Mouse (Mus musculus) monocyte, adult 2 months (primary cell): ENCODE results near the gene Hrasls5.

Experiments
- DNase-seq, 2 experiments: peaks; one replicate each; pipeline ENCODE4 v3.0.0; 2022; ENCODE audit warnings: low spot score in 2 of 2, low read depth in 1 of 2

The Hrasls5 gene

DNA sequence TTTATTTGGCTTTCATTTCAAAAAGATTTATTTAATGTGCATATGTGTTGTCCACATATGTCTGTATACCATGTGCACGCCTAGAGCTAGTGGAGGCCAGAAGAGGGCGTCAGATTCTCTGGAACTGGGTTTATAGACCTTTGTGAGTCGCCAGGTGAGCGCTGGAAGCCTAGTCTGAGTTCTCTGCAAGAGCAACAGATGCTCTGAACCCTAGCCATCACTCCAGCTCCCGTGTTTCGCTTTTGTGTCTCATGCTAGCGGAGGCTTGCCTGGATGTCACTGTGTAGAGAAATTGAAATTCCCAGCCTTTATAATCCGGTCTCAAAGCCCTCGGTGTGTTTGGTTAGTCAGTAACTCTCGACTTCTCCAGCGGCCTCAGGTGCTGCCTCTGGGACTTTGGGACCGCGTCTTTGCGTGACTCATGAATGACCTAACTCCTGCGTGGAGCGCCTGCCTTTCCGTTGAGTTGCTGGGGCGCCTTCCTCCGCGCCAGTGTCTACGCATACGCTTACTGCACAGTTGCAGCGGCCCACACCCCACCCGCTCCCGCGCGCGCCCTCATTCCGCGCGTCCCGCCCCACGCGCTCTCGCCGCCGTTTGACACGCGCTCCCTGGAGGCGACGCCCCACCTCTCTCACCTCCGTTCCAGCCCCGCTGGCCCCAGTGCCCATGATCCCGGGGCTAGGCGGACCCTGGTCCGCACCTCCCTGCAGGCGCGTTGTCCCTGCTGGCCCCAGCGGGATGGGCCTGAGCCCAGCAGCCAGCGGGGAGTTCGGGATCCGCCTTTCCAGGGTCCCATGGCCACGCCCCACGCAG lies at the start of gene Hrasls5:
Hrasls5 (plus strand) TSS at position 600 of the 816 bp plus-strand sequence.
- DNase-seq, result no peak

DNA sequence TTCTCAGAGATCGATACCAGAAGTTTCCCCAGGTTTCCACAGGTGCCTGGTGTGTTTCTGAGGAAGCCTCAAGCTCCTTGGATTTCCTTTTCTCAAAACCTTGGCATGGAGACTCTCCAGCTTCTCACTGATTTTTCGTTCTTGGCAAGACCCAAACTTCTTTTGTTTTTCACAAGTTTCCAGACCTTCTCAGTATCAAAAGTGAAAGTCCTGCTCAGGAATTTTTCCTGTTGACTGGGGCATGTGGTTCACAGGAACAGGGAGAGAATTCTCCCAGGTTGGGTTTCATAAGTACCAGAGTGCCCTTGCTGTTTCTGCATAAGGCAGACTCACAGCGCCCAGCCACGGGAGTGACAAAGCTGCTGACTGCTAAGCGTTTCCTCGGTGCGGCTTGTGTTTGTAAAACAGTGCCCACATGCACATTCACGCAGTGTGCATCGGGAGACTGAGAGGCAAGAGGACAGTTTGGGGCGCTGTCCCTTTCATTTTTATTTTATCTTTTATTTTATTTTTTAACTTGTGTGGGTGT lies 49.7 kb upstream of the Hrasls5 start:
- DNase-seq, result no peak

DNA sequence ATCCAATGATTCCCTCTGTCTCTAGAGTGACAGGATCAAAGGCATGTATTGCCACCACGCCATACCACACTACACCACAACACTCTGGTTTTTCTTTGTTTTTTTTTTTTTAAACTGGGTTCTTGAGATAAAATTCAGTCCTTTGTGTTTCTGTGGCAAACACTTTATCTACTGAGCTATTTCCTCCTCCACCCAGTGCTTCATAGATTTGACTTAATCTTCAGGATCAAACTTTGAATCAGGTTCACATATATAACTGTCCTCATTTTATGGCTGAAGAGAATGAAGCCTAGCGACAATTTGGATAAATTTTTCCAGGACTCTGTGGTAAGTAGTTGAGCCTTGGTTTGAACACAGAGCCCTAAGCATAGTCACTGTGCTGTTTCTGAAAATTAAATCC lies 48.7 kb upstream of the Hrasls5 start:
- DNase-seq, result no peak

DNA sequence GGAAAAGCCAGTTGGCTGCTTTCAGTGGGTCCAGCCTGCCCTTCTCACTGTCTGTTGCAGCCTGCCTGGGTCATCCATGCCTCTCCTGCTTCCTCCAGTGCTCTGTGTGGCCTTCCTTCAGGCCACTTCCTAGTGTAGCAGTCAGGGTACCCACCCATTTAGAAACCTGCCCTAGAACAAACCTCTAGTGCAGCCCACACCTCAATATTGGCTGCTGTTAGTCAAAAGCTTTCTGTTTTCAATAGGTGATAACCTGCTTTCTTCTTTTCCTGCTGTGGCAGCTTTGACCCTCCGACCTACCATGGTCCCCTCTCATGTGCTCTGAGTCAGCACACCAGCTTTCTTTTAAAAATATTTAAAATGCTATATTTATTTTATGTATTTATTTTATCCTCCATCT lies 47.9 kb upstream of the Hrasls5 start:
- no peak for DNase-seq

DNA sequence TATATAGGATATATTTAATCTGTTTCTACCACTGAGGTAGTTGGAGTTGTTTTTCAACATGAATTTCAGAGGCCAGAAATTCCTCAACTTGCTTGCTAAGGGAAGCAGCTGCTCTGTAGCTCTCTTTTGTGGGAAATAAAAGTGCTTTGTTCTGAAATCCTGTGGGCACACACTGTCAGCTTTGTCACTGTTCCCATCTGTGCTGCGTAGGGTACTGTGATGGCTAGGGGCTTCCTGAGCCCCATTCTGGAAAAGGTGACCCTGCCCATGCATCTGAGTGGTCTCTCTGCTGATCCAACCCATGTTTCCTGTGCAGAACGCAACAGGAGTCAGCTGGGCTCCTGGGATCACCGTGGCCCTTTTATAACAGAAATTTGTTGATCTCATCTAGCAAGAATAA lies 45.5 kb upstream of the Hrasls5 start:
- no peak for DNase-seq

DNA sequence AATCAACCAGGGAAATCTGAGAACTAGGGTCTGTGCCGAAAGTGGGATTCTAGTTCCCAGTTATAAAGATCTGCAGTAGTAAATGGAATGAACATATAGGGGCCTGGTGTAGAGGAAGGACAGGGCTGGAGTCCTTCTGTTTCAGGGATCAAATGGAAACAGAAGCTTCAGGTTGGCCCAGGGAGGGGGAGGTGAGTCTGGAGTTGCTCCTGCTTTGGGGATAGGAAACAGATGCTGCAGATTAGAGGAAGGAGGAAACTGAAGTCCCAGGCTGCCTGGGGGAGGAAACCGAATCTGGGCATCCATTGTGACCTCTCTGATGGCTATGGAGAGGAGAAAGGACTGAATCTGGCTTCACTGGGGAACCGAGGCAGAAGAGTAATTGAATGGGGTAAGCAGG lies 44.0 kb upstream of the Hrasls5 start:
- DNase-seq, result no peak

DNA sequence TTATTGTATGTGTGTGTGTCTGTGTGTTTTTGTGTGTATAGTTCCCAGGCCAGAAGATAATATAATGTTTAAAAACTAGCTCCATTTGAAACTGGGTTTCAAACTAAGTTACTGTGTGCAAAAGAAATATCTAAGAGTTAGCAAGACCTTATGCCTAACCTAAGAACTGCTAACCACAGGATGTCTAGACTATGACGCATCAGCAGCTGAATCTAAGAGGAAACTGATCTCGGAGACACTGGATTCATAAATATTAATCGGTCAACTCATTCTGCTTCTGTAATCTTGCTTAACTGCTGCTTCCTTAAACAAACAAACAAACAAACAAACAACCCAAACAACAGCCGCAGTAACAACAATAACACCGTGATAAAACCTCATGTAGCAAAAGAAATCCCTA lies 42.7 kb upstream of the Hrasls5 start:
- no peak for DNase-seq

DNA sequence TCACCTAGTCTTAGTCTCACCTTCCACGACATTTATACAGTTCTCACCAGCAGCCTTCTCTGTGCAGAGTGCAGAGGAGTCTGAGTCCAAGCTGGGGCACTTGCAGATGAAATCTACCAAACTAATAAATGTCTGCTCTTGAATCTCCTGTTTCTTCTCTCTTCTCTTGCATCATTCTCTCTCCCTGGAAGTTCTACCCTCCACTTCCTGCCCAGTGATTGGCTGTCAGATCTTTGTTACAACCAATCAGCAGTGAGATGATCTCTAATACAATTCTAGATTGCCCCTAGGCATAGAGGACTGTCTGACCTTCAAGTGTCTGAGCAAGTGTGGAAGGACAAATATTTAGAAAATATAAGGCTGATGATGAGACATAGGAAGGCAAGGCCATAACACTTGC lies 36.2 kb upstream of the Hrasls5 start:
- no peak for DNase-seq

DNA sequence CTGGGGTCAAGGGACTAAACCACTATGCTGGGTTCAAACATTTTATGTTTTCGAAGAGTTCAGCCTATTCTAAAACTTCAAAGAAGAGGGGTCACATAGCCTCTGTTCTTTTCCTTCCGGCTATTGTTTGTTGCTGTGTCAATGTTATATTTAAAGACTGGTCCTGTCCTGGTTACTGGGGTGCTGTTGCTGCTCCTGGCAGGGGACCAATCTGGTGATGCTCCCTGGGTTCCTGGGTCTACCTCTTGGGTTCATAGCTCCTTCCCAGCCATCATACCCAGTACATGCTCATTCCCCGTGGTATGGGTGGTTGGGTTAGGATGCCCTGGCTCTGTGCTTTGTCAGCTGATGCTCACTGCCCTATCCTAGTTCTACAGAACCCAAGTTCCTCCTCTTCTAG lies 34.6 kb upstream of the Hrasls5 start:
- DNase-seq, result no peak

DNA sequence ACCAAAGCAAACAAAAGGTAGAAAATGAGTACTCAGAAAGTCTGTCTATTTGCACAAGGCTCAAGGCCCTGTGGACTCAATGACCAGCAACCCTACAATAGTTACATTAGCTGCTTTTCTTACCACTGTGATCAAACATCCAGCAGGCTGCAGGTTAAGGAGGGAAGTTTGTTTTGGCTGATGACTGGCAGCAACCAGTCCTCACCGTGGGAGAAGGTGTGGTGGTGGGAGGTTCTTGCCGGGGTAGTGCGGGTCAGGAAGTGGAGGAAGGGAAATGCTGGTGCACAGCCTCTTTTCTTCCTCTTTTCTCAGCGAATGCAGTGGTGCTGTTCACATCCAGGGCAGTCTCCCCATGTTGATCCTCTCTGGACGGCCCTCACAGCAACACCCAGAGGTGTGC lies 31.3 kb upstream of the Hrasls5 start:
- DNase-seq, result no peak

DNA sequence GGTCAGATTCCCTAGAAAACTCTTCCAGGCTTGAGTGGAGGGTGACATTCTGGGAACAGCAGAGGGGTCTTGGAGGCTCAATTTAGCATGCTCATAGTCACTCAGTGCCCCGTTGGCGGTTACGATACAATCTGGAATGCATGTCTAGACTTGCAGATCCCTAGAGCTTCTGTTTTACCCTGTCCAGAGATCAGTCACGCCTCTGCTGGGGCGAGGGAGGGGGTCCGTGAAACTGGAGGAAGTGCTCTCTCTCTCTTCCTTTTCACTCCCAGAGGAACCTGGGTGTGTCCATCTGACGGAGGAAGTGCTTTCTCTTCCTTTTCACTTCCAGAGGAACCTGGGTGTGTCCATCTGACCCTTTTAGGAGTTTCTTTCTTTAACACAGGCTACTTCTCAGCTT lies 29.2 kb upstream of the Hrasls5 start:
- DNase-seq, result no peak

DNA sequence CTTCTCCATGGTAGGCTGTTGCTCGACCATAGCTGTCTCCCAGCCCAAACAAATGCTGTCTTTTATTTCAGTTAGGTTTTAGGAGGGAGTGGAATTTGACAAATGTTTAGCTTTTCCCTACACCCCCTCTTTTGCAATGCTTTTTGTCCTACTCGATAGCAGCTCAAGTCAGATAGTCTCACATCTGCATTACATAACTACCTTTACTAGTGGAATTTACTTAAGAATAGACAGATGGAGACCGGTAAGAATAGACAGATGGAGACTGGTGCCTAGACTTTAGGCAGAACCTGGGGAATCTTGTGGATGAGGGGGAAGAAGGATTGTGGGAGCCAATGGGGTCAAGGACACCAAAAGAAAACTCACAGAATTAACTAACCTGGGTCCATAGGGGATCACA lies 28.7 kb upstream of the Hrasls5 start:
- DNase-seq, result no peak

DNA sequence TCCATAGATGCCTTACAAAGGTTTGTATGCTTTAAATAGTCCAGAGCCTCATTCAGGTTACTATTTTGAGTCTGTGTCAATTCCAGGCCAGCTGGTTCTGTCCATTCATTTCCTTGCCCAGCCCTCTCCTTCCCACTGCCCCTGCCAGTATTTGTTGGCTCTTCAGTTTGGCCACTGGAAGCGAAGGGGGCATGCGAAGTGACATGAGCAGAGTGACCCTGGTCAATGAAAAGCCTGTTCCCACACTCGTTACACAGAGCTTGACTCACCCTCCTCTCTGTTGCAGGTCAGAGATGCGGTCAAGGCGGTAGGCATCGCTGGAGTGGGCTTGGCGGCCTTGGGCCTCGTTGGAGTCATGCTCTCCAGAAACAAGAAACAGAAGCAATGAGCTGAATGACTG lies 27.1 kb upstream of the Hrasls5 start:
- DNase-seq, result no peak

DNA sequence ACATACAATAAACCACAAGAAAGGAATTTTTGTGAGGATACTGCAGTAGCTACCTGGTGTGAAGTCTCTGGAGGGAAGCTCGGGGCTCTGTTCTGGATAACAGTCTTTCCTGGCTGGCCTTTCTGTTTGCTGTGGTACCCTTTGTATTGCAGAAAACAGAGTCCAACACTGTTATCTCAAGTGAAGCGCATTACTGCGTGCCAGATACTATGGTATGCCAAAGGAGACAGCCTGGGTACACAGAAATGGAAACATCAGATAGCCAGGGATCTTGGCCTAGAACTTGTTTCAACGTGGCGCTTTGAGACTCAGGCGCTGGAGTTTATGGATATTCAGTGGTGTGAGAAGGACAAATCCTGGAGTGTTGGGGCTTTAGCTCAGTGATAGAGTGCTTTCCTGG lies 26.6 kb upstream of the Hrasls5 start:
- DNase-seq, result no peak

DNA sequence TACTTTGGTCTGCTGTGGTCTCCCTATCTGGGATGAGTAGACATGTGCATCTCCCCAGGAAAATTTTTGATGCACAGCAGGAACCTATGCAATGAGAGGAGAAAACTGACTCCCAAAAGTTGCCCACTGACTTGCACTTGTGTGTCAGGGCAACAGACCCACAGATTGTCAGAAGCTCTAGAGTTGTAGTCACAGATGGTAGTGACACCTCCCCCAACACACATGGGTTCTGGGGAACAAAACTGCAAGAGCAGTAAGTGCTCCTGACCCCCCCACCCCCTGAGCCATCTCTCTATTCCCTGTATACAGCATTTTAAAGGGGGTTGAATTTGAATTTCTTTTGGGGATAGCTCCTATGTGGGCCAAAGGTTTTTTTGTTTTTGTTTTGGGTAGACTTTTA lies 21.5 kb upstream of the Hrasls5 start:
- no peak for DNase-seq

DNA sequence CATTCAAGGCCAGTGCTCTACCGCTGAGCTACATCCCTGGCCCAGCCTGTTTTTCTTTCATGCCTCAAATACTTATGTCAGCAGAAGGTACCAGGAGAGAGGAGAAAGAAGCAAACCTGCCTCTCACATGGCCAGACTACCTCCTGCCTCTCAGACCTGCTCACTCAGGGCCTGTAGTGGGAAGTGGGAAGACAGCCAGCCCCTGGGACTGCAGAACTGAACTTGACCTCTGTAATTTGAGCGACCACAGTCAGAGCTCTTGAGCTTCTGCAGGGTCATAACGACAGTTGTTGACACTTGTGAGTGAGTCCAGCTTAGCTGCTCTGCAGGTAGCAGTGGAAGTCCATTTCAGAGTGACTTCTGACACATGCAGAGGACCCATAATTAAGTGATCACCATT lies 20.3 kb upstream of the Hrasls5 start:
- DNase-seq, result no peak

DNA sequence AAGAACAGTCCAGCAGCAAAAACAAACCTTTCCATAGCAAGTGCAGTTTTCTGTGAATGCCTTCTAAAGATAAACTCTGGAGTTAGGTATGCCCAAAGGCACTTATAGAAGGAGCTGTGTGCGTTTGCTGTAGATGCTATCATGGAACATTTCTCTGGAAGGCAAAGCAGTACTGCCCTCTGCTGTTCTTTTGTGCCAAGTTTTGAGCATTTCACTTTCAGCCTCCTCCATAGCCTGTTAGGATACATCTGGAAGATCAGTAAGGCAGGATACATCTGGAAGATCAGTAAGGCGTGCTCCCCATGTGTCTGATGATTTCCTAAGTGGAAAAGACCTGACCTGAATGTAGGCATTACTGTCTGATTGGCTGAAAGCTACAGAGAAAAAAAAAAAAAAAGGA lies 16.8 kb upstream of the Hrasls5 start:
- no peak for DNase-seq

DNA sequence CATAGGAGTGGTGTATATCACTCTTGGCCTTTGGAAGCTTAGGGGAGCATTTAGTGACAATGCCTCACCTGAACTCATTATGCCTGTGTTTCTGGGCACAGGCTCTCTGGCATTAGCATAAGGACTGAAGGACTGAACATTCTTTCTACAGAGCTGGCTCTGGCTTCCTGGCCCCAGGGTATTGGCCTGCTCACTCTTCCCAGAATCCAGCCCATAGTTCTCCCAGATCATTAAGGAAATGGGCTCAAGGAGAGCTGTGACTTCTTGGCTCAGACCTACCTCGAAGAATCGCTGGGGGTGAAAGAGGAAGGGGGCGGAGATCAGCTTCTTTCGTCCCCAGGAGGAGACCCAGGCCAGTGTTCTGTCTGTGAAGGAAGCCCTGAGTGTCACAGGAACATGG lies 13.9 kb upstream of the Hrasls5 start:
- no peak for DNase-seq

DNA sequence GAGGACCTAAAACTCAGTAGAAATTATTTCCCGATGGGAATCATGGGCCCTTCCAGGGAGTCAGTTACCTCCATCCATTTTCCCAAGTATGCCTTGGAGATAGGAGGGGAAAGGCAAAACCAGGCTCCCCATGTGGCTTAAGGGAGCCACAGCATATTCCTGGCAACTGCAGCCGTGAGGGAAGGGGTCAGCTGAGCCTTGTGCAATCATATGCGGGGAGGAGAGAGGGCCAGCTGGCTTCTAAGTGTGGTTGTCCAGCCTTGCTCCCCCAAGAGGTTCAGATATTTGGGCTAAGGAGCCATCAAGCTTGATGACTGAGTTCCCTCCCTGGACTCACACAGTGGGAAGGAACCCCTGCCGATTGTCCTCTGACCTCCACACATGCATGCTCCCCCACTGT lies 10.8 kb upstream of the Hrasls5 start:
- no peak for DNase-seq

DNA sequence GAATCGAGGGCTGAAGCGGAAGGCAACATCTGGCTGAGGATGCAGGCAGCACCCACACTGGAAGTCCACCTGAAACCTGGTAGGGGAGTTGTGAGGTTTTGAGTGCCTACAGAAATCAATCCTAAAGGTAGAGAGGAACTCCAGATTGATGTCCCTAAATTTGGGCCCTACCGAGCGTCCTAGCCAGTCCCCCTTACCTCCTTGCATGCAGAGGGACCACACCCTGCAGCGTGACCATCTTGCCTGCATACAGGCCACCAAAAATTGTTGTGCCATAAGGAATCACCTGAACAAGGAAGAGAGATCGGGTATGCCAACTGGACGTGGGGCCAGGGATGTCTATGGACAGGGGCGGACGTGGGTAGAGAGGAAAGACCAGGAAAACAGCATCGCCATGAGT lies 8.2 kb upstream of the Hrasls5 start:
- no peak for DNase-seq

DNA sequence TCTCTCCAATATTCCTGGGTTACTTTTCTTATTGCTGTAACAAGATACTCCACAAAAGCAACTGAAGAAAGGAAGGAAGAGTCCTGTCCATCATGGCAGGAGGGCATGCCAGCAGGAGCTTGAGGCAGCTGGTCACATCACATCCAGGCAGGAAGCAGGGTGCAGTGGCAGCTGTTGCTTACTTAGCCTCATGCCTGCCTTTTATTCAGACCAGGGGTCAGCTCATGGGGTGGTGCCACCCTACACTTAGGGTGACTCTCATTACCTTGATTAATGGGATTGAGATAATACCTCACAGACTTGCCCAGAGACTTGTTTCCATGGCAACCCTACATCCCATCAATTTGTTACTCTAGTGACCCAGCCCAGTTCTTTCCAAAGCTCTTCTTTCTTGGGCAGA lies 7.3 kb upstream of the Hrasls5 start:
- DNase-seq, result no peak

DNA sequence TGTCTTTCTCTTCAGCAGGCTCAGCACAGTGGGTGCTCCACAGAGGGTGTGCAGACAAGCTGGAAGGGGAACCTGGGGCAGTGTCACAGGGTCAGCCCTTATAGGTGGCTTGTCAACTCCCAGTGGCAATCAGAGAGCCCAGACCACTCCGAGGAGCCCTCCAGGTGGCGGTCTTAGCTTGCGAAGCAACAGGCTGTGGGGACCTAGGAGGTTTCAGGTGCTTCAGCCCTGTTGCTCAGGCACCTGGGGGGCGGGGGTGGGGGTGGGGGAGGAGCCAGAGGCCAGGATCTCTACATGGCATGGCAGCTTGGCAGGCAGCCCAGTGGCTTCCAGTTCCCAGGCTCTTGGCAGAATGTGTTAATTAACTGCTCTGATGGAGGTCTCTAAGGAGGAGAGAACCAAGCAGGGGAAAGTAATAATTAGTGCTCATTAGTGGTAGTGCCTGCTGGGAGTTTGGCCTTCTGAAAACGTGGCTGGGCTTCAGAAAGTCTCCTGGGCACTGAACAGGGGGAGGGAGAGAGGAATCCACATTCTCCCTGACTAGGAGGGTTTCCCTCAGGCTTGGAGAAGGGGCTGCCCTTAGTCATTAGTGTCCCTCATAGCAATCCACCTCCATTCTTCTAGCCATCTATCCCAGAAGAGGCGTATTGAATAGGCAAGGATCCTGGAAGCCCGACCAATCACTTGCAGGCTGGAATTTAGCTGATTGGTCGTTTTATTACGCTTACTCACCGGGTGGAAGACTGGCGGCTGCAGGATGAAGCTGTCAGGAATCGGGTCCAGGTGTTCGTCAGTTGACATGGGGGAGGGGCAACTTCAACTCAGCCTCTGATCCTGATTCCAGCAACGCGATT lies 6.2 kb upstream of the Hrasls5 start:
- no peak for DNase-seq
